Mouse (Mus musculus) spleen, adult 18-20 months (tissue): ENCODE measurements around the gene Ube2j1.
"Not testable (repeated sequence)": the region's sequence is repeated elsewhere in the genome, so short reads cannot be mapped to it uniquely, and the experiment has no call there.

Experiments used
- DNase-seq, 2 experiments: peaks; one replicate each; pipeline ENCODE4 v3.0.0; 2022; ENCODE audit warnings: mixed read lengths in 2 of 2

The Ube2j1 gene

DNA sequence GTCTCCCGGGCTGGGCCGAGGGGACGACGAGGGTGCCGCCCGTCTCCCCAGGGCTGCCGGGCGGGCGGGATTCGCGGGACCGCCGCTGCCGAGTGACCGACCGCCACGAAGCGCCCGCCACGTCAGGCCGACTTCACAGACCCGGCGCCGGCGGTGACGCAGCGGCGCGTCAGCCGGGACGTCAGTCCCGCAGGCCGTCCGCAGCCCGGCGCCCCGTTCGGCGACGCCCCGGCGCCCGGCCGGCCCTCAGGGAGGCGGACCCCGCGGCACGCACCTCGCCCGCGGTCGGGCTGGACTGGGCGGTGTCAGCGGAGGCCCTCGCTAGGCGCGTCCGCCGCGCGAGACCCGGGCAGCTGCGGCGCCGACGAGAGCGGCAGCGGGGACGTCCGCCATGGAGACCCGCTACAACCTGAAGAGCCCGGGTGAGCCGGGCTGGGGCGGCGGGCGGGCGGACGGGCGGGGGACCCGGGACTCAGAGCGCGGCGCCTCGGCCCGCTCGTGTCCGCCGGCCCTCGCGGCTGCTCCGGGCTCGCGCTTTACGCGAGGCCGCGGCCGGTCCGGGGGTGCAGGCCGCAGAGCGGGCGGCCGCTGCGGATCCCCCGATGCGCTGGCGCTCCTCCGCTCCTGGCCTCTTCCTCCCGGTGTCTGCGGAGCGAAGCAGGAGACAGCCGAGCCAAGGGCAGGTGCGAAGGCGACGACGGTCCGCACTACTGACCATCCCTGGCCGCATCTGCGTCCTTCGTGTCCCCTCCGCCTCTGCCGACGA lies at the start of gene Ube2j1:
TSS of gene Ube2j1 (plus strand) at position 222 of the 766 bp plus-strand sequence.
- DNase-seq, result peak; percentile 83 to 84

DNA sequence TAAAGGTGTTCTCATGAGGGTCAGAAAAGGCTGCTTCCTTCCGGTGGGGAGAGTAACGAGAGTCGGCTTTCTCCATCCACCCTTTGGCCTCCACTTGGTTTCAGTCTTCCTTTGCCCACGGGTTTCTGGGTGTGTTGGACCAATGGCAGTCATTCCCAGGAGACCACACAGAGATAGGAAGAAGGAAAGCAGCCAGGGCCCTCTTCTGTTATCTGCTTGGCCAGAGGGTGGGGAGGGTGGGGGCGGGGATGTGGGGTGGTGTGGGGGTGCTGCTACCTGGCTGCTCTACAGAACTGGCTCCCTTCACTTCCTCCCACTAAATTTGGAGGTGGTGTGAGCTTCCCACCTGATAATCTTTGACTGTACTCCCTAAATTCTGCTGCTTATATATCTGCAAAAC lies 49.6 kb upstream of the Ube2j1 start:
- DNase-seq, result no peak

DNA sequence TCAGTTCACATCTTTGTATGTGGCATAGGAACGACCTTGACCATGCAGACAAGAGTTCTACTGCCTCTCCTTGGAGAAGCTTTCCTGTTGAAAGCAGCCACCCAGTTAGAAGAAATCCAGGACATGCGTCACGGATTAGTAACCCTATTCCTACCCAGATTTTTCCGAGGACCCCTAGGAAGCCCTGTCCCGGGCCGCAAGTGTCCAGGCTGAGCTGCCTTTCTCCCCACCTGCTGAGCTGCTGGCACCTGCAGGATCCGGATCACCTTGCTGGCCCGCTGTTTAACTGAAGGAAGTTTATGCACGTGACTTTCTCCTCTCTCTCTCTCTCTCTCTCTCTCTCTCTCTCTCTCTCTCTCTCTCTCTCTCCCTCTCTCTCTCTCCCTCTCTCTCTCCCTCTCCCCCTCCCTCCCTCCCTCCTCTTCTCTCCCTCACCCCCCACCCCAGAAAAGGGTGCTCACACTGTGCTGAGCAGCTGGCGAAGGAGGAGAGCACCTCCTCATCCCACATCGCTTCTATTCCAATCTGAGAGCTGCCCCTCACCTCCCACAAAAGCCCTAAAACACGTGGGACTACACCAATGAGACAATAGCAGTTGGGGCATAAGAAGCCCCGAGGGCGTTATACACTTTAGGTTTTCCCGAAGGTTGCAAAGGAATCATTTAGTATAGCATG lies 49.0 kb upstream of the Ube2j1 start:
- no peak for DNase-seq

DNA sequence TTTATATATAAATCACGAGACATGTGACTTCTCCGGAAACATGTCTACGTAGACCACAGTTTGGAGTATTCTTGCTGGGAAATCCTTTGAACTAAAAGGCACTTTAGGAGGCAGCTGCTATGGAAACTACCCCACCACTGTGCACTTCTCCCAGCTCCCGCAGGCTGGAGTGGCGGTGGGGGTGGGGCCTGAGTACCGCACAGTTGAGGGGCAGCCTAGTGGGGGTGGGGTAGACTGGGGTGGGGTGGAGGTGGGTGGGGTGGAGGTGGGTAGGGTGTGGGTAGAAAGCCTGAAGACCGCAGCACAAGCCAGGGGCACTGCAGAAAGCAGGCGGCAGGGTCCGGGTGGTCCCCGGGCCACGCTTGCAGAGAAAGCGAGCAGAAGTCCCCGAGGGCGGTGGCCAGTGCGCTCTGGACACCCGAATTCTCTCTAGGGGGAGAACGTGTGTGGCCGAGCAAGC lies 48.5 kb upstream of the Ube2j1 start, which contains the start of gene Rragd:
TSS of gene Rragd (plus strand) at position 322 of the 460 bp plus-strand sequence.
- no peak for DNase-seq

DNA sequence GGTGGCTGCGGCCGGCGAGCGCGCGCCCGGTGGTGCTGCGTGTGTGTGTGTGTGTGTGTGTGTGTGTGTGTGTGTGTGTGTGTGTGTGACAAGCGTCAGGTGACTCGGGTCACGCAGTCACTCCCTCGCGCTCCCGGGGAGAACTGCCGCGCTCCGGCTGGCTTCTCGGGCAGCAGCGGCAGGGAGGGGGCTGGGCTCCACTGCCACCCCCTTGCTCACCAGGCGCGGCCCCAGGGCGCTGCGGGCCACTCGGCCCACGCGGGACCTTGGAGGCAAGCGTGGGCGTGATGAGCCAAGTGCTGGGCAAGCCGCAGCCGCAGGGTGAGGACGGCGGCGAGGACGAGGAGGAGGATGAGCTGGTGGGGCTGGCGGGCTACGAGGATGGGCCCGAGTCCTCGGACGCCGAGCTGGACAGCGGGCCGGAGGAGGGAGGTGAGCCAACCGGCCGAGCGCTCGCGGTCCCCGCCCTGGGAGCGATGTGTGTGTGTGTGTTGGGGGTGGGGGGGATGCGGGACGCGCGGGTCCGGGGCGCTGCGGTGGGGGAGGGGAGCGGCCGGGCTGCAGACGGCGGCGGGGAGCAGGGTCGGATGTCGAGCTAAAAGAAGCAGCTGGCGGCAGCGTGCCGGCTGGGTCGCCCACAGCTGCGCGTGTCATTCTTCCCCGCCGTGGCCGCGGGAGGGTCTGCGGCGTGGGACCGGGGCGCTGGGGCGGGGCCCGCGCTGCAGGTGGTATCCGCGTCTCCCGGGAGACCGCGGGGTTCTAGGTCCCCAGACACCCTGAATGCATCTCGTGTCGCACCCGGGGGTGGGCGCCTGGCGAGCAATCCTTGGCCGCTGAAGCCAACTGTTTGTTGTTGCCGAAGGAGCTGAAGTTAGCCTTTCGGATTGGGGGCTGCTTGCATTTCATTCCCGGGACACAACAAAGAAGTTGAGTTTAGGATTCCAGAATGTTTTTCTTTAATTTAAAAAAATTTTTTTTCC lies 47.8 kb upstream of the Ube2j1 start:
- peak; percentile 38 to 47 for DNase-seq

DNA sequence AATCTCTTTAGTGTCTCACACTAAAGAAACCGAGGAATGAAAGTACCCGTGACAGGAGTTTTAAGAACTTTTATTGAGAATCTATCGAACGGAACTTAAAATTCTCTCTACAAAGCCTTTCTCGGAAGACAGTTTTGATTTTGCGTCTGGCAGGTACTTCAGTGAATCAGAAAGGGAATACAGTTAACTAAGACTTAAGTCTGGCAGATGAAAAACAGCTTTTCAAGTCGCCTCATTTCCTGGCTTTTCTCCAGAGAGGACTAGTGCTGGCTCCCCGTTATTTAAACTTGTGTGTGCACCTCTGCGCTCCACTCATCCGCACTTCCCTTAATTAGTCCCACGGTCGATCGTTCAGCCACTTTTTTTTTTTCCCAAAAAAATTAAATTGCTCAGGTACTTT lies 47.0 kb upstream of the Ube2j1 start:
- DNase-seq, result no peak

DNA sequence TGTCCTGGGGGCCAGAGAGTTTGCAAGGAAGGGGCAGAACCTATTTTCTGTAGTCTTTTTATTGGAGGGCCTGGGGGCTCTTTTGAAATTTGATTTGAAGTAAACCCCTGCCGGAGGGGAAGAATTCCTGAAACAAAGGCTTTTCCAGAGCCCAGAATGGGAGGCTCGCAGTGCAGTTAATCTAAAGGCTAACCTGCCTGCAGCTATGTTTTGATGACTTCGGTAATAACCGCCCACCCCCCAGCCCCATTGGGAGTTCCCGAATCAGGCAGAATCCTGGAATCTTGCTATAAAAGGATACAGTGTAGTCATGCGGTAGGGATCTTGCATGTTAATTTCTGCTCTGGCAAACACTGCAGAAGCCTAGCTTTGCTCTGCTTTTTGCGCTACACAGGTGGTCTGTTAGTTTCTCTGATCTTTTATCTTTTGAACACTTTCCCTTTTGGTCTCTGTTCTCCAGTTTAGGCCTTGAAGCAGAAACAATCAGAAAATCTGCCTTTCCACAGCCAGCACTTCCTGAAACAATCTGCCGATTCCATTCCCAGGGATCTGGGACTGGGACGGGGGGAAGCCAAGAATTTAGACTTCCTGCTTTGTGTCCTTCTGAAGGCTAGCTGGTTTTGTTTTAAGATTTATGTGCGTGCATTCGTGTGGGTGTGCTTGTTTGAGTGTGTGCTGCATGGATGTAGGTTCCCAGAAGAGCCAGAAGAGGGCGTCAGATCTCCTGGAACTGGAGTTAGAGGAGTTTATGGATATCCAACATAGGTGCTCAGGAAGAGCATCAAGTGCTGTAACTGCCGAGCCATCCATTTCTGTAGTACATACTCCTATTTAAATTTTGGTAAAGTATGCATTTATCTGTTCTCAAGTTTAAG lies 46.2 kb upstream of the Ube2j1 start:
- DNase-seq, result no peak

DNA sequence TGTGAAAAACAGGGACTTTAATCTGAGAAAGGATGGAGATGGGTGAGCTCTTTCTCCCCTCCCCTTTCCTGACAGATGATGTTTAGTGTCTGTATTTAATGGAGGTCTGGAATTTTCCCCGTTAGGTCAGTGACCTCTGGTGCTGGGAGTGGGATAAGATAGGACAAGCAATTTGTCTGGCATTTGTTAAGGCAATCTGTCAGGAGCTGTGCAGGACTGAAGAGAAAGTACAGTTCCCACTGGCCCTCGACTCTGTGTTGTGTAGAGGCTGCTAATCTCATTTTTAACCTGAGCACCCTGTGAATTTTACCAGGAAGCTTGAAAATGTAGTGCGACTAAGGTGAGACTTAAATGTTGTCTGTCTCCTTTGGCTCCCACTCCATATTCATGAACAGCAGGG lies 45.5 kb upstream of the Ube2j1 start:
- DNase-seq, result no peak

DNA sequence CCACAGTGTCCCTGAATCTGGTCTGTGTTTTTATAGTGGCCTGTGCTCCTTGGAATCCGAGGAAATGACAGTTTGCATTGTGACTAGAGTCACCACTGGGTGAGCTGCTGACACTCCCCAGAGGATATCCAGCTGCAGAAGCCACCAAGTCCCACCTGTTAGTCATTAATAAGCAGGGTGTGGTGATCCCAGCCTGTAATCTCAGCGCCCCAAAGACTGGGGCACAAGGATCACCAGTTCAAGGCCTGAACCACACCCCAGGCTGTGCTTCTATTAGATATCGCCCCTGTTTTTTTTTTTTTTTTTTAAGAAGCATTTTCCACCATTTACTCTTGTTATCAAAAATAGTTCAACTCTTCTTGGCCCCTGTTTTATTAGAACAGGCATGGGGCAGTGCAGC lies 44.2 kb upstream of the Ube2j1 start:
- DNase-seq, result no peak

DNA sequence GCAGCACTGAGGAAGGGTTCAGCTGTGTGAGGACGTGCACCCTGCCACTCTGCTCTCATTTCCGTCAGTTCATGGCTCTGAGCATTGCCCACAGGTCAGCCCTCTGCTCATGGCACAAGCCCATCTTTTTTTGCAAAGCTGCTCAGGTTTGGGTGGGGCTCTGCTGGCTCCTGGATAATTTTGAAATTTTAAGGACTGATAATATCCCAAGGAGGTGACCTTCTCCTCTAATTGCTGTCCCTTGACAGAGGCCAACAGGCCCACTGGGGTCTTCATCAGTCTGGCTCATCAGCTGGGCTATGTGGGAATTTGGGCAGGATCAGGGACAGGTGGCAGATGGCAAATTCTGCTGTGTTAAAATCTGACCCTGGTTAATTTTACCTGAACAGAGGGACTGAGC lies 41.9 kb upstream of the Ube2j1 start:
- DNase-seq, result no peak

DNA sequence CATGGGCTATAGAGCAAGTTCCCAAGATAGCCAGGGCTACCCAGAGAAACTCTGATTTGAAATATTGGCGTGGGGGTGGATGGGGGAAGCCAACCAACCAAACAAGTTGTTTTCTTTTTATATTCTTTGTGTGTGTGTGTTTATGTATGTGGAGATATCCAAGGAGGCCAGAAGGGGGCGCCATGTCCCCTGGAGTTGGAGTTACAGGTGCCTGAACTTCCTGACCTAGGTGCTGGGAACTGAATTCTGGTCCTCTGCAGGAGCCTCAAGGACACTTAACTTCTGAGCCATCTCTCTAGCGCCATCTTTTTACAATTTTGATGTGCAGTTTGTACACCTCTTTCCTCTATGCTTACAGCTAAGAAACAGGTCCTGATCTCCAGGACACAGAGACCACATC lies 37.0 kb upstream of the Ube2j1 start:
- DNase-seq, result no peak

DNA sequence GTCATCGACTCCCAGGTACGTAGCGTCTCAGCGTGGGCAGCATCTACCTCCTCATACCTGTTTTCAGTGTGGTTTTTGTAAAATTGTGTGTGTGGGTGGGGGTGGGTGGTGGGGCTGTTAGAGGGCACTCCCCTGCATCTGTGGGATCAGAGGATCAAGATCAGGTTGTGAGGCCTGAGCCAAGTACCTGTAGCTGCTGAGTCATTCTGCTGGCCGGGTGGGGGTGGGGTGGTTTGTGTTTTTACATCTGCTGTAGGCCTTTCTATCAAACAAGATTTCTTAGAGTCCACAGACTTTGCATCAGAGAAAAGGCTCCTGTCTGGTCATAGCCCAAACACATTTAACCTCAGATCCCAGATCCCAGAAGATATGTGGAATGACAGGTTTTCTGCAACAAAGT lies 35.1 kb upstream of the Ube2j1 start:
- DNase-seq, result no peak

DNA sequence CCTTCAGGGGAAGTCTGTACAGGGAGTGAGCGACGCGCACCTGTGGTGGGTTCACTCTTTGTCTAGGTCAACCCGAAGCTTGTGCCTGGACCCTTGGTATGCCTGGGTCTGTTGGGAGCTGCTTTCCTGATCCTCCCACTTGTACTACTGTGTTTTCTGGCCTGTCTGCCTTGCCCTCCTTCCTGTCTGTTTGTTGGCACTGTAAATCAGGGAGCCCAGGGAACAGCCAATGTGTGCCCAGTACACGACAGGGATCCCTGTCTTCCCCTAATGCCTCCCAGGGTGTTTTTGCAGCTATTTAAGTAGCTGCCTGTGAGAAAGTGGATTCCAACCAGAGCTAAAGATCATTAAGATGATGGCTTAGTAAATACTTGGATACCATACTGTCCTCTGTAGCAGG lies 33.6 kb upstream of the Ube2j1 start:
- no peak for DNase-seq

DNA sequence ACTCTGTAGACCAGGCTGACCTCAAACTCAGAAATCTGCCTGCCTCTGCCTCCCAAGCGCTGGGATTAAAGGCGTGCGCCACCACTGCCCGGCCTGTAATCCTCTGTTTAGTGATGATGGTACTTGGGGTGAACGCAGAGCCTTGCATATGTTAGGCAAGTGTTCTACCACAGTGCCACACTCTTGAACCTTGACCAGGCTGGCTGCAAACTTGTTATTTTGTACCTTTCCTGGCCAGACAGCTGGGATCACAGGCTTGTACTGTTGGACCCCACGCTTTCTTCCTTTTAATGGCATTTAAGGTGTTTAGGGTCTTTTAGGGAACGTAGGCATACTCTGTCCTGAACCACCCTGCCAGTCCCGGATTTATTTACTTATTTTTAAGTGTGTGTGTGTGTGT lies 32.2 kb upstream of the Ube2j1 start:
- DNase-seq, result no peak

DNA sequence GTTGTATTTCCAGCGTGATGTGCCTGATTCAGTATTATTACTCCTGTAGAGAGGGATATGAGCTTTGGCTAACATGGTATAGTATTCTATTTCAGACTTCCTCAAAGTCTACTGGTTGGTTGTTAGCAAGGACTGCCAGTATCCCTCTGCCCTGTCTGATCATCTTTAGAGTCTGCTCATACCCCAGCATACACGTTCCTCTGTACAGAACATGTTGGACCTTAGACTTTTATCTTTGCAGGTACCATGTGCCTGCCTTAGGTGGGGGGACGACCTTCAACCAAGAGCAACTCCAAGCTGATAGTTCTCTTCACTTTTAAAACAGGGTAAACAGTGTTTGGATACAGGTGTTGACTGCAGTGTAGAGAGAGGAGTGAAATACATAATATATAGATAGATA lies 29.1 kb upstream of the Ube2j1 start:
- no peak for DNase-seq

DNA sequence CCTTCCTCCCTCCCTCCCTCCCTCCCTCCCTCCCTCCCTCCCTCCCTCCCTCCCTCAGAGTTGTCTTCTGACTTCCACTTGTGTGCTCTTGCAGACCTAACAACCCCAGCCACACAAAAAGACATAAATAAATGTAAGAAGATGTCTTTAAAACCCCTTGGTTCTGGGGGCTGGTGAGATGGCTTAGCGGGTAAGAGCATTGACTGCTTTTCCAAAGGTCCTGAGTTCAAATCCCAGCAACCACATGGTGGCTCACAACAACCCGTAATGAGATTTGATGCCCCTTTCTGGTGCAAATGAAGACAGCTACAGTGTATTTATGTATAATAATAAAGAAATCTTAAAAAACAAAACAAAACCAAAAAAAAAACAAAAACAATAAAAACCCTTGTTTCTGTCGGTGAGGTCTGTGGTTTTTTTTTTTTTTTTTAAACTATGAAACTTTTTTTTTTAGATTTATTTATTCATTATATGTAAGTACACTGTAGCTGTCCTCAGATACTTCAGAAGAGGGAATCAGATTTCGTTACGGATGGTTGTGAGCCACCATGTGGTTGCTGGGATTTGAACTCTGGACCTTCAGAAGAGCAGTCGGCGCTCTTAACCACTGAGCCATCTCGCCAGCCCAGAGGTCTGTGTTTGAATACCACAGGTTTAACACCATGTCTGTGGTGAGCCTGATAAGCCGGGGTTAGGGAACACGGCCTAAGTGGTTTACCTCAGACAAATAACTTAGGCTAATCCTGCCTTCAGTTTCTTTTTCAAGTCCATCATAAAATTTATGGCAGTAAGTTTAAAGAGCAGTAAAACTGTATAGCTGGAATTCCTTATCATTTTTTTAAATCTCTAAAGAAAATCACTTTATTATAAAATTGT lies 25.4 kb upstream of the Ube2j1 start:
- not testable (repeated sequence) for DNase-seq

DNA sequence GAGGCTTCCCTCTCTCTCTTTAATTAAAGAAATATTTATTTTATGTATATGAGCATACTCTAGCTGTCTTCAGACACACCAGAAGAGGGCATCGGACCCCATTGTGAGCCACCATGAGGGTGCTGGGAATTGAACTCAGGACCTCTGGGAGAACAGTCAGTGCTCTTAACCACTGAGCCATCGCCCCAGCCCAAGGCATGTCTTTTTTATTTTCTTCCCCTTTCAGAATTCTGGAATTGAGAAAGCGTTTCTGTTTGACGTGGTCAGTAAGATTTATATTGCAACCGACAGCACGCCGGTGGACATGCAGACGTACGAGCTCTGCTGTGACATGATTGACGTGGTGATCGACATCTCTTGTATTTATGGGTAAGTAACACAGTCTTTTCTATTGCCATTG lies 24.4 kb upstream of the Ube2j1 start:
- DNase-seq, result no peak

DNA sequence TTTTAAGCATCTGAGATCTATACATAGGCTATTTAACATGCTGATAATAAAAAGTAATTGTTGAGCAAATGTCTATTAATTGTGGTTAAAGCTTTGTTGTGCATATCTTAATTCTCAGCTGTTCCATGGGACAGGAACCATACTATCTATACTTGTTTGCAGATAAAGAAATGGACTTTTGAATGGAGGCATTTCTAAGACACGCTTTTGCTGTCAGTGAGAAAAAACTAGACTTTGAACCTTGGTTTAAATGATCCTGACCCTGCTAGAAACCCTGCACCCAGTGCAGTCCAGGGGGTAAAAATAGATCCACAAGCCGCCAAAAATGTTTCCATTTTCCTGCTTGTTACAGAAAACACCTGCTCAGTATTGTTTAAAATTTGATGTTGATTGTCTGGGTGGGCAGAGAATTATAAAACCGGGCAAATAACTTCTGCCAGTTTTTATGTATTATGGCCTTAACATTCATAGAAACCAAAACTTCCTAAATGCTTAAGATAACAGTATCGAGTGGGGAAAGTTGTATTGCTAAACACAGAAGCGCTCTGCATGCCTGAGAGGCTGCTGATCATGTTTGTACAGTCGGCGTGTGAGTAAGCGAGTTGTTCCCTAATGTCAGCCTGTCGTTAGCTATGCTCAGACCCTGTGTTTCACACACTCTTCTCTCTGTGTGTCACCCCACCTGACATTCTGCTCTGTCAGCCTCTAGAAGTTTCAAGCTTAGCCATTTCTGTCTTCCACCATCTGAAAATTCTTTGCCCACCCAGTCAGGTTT lies 23.6 kb upstream of the Ube2j1 start:
- no peak for DNase-seq

DNA sequence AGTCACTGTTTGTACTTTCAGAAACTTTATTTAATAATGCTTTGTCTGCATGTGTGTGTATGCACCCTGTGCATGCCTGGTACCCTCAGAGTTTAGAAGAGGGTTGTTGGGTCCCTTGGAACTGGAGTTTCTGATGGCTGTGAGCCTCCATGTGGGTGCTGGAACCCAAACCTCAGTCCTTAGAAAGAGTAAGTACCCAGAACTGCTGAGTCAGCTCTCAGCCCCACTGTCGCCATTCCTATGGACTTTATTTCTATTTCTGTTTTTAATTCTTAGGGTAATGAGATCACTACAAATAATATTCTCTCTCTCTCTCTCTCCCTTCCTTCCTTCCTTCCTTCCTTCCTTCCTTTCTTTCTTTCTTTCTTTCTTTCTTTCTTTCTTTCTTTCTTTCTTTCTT lies 21.1 kb upstream of the Ube2j1 start:
- DNase-seq, result no peak

DNA sequence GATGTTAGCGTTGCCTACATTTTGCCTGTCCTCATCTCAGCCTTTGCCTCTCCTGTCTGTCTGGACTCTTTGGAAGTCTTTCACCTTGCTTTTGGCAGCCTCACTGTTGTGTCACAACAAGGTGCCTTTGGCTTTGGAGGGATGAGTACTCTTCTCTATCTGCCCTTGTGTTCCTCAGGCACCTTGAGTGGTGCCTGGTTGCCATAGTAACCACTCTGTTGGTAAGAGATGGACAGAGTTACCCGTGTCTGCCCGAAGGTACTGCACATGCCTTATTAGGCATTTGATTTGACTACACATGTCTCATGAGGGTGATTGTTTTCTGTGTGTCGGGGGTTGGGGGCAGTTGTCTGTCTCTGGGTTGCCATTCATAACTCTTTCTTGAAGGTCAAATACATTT lies 18.7 kb upstream of the Ube2j1 start:
- no peak for DNase-seq
